Mouse (Mus musculus): ENCODE results near the gene BC051142.

Gene BC051142

DNA sequence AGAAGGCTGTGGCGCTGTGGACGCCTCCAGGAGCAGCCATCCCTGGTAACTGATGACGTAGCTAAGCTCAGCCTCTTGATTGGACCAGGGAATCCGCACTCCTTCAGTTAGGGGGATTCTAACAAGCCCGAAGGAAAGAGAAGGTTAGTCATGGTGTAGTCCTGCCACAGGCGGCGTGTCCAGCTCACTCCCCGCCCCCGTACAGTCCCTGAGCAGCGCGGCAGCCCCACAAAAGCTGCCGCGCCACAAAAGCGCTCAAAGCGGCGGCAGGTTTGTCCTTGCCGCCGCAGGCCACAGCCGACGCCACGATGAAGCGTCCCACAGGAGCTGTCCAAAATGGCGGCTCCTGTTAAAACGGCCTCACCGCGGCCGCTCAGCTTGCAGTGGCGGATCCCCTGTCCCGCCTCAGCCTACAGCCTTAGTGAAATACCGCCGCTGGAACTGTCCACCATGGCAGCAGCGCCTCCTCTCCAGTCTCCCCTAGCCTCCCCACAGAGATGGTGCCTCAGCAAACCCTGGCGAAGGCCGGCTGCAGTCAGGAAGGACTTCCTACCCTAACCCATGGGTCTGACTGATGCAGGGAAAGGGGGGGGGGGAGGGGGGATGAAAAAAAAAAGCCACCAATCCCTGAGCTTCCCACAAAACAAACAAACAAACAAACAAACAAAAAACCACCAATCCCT lies at the start of gene BC051142:
Gene BC051142 (plus strand): TSS at position 110 of the 683 bp plus-strand sequence.
- DNase-seq (ENCODE audit: low spot score in 2 of 2) = peak; percentile 91

DNA sequence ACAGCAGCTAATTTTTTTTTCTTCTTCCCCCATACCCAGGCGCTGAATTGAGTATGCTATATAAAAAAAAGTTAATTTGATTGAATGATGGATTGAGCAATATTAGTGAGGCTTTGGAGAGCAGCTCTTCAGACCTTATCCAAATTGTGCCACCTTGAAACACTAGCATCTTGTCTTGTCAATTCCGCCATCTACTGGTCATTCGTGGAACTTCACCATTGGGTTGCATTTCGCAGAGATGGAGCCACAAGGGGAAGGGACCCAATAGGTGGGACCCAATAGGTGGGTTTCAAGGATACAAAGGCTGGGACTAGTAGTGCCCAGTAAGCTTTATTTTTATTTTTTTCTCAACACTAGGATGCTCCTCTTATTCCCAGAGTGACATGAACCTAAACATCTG lies 49.2 kb upstream of the BC051142 start:
- peak; percentile 71 to 83 for DNase-seq (ENCODE audit: low spot score in 2 of 2)

- no peak for DNase-seq (ENCODE audit: low spot score in 2 of 2)
Measured at GRCm38 (mm10) chr17:34354539-34354938, 44.1 kb upstream of the BC051142 start, which contains the start of gene Btnl2. Gene Btnl2, plus strand, starts transcription at chr17:34354822.

DNA sequence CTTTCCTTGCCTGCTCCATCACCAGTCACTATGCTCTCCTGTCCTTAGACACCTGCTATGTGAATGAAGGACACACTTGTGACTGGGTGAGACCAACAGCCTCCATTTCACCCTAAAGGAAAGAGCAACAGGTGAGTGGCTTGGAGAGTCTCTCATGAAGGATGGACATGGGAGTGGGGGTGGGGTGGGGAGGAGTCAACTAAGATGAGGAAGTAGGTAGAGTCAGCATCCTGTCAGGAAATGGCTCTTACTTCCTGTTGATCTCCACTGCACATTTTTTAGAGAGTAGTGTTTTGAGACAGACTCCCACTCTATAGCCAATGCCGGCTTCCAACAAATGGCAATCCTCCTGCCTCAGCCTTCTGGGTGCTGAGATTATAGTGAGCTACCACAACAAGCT lies 43.7 kb upstream of the BC051142 start:
- DNase-seq (ENCODE audit: low spot score in 2 of 2) = no peak

DNA sequence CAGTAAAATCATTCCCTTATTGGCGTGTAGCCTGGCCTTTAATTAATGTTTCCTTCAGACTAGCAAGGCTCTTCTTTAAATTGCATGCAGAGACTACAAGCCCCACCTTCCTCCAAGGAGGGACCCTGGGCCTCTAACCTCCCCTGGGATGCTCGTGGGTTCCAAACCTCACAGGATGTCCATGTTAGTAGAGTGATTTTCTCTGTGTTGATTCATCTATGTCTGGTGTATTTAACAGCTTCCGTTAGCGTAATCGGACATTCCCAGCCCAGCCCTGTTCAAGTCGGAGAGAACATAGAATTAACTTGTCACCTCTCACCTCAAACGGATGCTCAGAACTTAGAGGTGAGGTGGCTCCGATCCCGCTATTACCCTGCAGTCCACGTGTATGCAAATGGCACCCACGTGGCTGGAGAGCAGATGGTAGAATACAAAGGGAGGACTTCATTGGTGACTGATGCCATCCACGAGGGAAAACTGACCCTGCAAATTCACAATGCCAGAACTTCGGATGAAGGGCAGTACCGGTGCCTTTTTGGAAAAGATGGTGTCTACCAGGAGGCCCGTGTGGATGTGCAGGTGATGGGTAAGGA lies 35.6 kb upstream of the BC051142 start:
- no peak for DNase-seq (ENCODE audit: low spot score in 2 of 2)

DNA sequence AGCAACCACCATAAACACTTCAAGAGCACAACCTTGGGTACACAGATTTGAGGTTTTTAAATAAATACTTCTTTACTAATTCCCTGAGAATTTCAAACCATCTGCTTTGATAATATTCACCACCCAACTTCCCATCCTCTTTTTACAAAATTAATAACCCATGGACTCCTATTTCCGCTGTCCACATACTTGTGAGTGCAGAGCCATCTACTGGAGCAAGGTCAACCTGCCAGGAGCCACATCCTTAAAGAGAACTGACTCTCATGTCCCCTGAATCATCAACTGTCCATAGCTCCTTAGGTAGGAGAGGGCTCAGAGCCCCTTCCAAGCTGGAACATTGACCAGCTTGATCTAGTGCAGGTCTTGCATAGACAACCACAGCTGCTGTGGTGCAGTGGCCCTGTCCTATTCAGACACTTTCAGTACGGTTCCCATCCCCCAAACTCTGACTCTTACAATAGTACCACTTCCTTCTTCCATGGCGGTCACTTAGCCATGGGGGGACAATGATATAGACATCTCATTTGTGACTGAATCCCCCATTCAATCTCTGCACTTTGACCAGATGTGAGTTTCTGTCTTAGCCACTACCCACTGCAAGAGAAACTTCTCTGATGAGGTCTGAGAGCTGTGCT lies 34.8 kb upstream of the BC051142 start:
- DNase-seq (ENCODE audit: low spot score in 2 of 2) = no peak

DNA sequence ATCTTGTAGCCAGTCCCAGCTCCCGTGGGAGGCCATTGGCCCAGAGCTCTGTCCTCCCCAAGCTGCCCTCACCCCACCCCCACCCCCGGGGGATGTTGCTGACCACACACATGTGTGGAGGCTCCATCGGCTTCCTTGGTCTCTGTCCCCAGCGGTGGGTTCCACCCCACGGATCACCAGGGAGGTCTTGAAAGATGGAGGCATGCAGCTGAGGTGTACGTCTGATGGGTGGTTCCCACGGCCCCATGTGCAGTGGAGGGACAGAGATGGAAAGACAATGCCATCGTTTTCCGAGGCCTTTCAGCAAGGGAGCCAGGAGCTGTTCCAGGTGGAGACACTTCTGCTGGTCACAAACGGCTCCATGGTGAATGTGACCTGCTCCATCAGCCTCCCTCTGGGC lies 33.6 kb upstream of the BC051142 start:
- no peak for DNase-seq (ENCODE audit: low spot score in 2 of 2)

GRCm38 (mm10) chr17:34370563-34370962 lies 28.1 kb upstream of the BC051142 start:
- no peak for DNase-seq (ENCODE audit: low spot score in 2 of 2)

- no peak for DNase-seq (ENCODE audit: low spot score in 2 of 2)
Measured at GRCm38 (mm10) chr17:34373055-34373709, 25.4 kb upstream of the BC051142 start.

DNA sequence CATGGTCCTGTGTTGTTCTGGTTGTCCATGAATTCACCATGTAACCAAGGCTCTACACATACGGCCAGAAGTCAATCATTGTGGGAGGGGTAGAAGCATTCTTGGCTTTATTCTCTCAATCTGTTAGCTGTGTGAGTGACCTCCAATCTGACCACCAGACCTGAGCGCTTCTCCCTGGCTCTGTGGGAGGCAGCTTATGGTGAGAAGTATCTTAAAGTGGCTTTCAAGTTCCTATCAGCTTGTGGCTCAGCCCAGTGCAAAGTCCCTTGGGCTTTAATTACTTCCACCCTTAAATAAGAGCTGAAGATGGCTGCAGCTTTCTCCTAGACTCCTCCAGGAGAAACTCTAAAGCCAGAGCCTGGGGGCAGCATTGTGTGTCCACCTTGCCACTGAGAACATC lies 21.8 kb upstream of the BC051142 start, which contains the start of gene Btnl1:
Gene Btnl1 (plus strand): TSS at position 286 of the 400 bp plus-strand sequence.
- no peak for DNase-seq (ENCODE audit: low spot score in 2 of 2)

DNA sequence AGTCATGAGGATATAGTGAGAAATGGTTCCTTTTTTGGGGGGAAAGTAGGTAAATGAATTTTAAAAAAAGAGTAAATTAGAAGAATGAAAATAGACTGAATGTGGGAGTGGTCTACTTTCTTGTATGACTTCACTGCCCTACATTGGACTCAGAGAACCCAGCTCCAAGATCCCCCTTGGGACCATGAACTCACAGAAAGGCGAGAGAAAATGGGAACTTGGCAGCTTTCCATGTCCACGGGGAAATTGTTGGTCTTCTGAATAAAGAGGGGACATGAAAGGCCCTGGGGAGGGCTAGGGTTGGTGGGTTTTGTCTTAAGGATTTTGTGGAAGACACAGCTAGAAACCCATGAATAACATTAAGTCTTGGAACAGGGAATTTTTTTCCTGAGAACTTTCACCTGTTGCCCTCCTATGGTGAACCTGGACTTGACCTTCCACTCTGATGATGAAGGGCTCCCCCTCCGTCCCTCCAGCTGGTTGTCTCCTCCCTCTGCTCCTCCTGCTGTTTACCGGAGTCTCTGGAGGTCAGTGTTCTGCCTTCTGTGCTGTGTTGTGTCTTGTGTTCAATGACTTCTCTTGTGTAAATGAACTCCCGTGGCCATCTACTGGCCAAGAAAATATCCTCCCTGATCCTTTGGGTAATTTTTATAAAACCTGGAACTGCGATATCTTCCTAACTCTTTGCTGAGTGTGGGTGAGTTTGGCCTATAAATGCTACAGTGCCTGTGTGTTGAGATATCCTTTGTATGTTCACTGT lies 21.0 kb upstream of the BC051142 start:
- no peak for DNase-seq (ENCODE audit: low spot score in 2 of 2)

DNA sequence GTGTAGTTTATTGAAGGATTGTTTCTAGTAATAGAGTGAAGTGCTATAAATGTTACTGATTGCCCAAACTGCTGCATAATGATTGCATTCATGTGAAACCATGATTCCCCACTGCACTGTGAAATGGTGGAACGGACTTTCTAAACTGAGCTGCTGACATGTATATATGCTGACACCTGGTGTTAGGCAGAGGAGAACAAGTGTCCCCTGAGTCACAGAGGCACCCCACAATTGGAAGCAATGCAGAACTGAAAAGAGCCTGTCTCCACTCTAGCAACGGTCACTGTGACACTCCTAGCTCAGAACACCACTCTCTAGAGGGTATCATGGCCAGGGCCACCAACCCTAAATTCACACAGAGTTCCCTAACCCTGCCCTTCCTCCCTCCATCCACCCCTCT lies 19.9 kb upstream of the BC051142 start:
- DNase-seq (ENCODE audit: low spot score in 2 of 2) = no peak

GRCm38 (mm10) chr17:34379451-34379850 lies 19.2 kb upstream of the BC051142 start:
- DNase-seq (ENCODE audit: low spot score in 2 of 2) = no peak

DNA sequence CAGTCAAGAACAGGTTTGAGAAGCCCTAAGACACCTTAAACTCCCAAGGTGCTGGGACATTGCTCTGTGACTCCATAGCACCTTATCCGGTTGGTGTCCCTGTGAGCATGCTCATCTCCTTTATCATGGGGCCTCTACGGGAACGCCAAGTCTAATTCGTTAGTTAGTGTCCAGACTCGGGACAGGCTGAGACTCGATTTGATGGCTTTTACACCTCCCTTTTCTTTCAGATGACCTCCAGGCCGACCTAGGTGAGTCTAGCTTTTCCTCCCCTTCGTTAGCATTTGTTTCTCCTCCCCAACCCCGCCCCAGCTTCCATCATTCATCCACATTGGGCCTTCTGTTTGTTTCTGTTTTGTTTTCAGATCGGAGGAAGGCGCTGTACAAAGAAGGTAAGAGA lies 16.7 kb upstream of the BC051142 start:
- DNase-seq (ENCODE audit: low spot score in 2 of 2) = no peak

DNA sequence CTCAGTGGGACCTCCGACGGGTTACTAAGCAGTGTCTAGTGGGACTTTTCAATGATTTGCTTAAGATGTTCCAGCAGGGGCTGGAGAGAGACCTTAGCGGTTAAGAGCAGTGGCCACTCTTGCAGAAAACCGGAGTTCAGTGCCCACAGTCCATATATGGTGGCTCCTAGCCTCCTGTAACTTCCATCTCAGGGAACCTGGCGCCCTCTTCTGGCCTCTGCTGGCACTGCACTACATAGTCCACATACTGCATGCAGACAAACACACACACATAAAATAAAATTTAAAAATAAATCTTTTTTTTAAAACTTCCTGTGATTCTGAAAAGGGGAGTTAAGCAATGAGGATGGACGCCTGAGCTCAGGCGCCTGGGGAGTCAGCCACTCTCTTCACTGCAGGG lies 15.4 kb upstream of the BC051142 start:
- DNase-seq (ENCODE audit: low spot score in 2 of 2) = no peak

GRCm38 (mm10) chr17:34384699-34385098 lies 13.9 kb upstream of the BC051142 start:
- no peak for DNase-seq (ENCODE audit: low spot score in 2 of 2)

DNA sequence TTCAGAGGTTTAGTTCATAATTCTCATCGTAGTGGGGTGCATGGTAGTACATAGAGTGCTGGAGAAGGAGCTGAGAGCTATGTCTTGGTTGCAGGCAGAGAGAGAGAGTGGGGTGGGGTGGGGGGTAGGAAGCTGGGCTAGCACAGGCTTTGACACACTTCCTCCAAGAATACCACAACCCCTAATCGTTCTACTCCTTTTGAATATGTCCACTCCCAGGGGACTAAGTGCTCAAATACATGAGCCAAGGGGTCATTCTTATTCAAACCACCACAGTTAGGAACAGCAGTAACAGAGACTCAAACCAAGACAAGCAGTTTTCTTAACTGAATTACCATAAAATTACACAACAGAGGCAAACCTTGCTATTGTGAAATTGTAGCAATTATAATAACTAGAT lies 12.0 kb upstream of the BC051142 start:
- DNase-seq (ENCODE audit: low spot score in 2 of 2) = no peak

- peak in 1 of 2 experiments; percentile 36 for DNase-seq (ENCODE audit: low spot score in 2 of 2)
Measured at GRCm38 (mm10) chr17:34388513-34388912, 10.1 kb upstream of the BC051142 start.

GRCm38 (mm10) chr17:34391507-34391906 lies 7.1 kb upstream of the BC051142 start:
- DNase-seq (ENCODE audit: low spot score in 2 of 2) = no peak

GRCm38 (mm10) chr17:34392321-34392720 lies 6.3 kb upstream of the BC051142 start:
- DNase-seq (ENCODE audit: low spot score in 2 of 2) = peak in 1 of 2 experiments; percentile 30

GRCm38 (mm10) chr17:34397357-34397756 lies 1.3 kb upstream of the BC051142 start:
- DNase-seq (ENCODE audit: low spot score in 2 of 2) = no peak
